Mouse (Mus musculus) hindbrain, postnatal 0 days (tissue): ENCODE data around the gene Col4a1. TPM values are rescaled to one million over a fixed set of nuclear protein-coding genes. Genes with fewer than 3 reads are reported as not detected.

ENCODE experiments used
- ATAC-seq: fragments of 200-750 bp; cut with Nextera tagmentation; 2 replicates; pipeline ENCODE4 v1.8.0; 2017; ENCODE audit warnings: mild to moderate bottlenecking, moderate TSS enrichment, moderate library complexity
- DNase-seq: peaks from one replicate; pipeline ENCODE4 v3.0.0-alpha.2; 2015; ENCODE audit warnings: low spot score
- H3K27ac ChIP-seq: fragments of 300-500 bp; sonication (generic); 2 replicates; pipeline ENCODE4 v1.5.1; 2014; ENCODE audit warnings: mild to moderate bottlenecking
- H3K27me3 ChIP-seq: fragments of 300-500 bp; sonication (generic); 2 replicates; pipeline ENCODE4 v1.6.1; 2014; ENCODE audit warnings: low read length, mixed read lengths; ENCODE audit not compliant: insufficient read depth
- H3K36me3 ChIP-seq: fragments of 300-500 bp; sonication (generic); 2 replicates; pipeline ENCODE4 v1.6.1; 2014; ENCODE audit warnings: low read length, mixed read lengths; ENCODE audit not compliant: insufficient read depth
- H3K4me1 ChIP-seq: fragments of 300-500 bp; sonication (generic); 2 replicates; pipeline ENCODE4 v1.6.1; 2014; ENCODE audit warnings: antibody characterized with exemption, low read length, mixed read lengths; ENCODE audit not compliant: insufficient read depth
- H3K4me2 ChIP-seq: fragments of 300-500 bp; sonication (generic); 2 replicates; pipeline ENCODE4 v1.6.1; 2014; ENCODE audit warnings: low read depth, mild to moderate bottlenecking, low read length, moderate library complexity, mixed read lengths
- H3K4me3 ChIP-seq: fragments of 300-500 bp; sonication (generic); 2 replicates; pipeline ENCODE4 v1.5.1; 2014; ENCODE audit warnings: low read length
- H3K9ac ChIP-seq: fragments of 300-500 bp; sonication (generic); replicated peaks from 2 replicates; pipeline ENCODE4 v1.6.1; 2014; ENCODE audit warnings: mild to moderate bottlenecking, low read length, moderate library complexity, mixed read lengths
- H3K9me3 ChIP-seq: fragments of 300-500 bp; sonication (generic); 2 replicates; pipeline ENCODE4 v1.6.1; 2016; ENCODE audit warnings: low read length, mixed read lengths
- CTCF ChIP-seq: IDR thresholded peaks from 2 replicates; pipeline ENCODE4 v1.5.1; 2016; ENCODE audit warnings: antibody characterized with exemption, control low read depth, low read depth
- whole genome bisulfite sequencing: fragments of 180-500 bp; shearing (Covaris S2); extraction: QIAGEN DNeasy Blood & Tissue Kit; methylation state at CpG from one replicate; pipeline ENCODE4 v1.1.7; 2014; 5-methylcytosine and 5-hydroxymethylcytosine counted together
- polyA plus RNA-seq: library from polyadenylated mRNA; unstranded; fragments of >200 nt; fragmentation: Nextera tagmentation; extraction: Ambion mirVana; gene quantifications from 2 replicates; pipeline ENCODE4 v1.2.1, GENCODE M21; 2015
- total RNA-seq: library from RNA; depleted of rRNA; stranded (reverse); fragments of >200 nt; gene quantifications from 2 replicates; pipeline ENCODE4 v1.2.3, GENCODE M21; 2014

The Col4a1 gene
- total and polyA plus RNA-seq, 2 experiments from 2014 or later = 46.4 to 203 TPM

GRCm38 (mm10) chr8:11305539-11305938 lies 7.1 kb downstream of the Col4a1 start:
- Histone ChIP-seq H3K36me3 (no peaks in the 10 kb centered on the region), H3K27ac (no peak overlapping the region), H3K9ac (no peak overlapping the region), H3K4me1 (0 out of 2 replicates have a peak, but pooled peaks cover 3% of the 10 kb centered on the region), H3K4me3 (no peak overlapping the region), H3K27me3 (peaks cover 9% of the 10 kb centered on the region; the same call in 1 of the 2 replicates), H3K4me2 (no peak overlapping the region), H3K9me3 (no peaks in the 10 kb centered on the region)
- no peak for ATAC-seq
- DNase-seq = no peak
- no peak for TF ChIP-seq CTCF
- 97% methylated on average over 1 of the region's 1 CpGs for WGBS

- H3K9me3 ChIP-seq = no peaks in the 10 kb centered on the region
- ATAC-seq (no peak), DNase-seq (no peak)
- H3K4me3 ChIP-seq = no peak overlapping the region
- H3K4me1 ChIP-seq = 0 out of 2 replicates have a peak, but pooled peaks cover 4% of the 10 kb centered on the region
- 93% methylated on average over 6 of the region's 6 CpGs for WGBS
- H3K36me3 ChIP-seq = no peaks in the 10 kb centered on the region
- H3K27ac ChIP-seq = no peak overlapping the region
- H3K27me3 ChIP-seq = peaks cover 5% of the 10 kb centered on the region; the same call in 1 of the 2 replicates
- no peak overlapping the region for H3K9ac ChIP-seq
- H3K4me2 ChIP-seq = no peak overlapping the region
- TF ChIP-seq CTCF = no peak
Observed at GRCm38 (mm10) chr8:11304027-11304601, 8.5 kb downstream of the Col4a1 start.

GRCm38 (mm10) chr8:11300436-11300835 lies 12.2 kb downstream of the Col4a1 start:
- no peaks in the 10 kb centered on the region for H3K27me3 ChIP-seq
- 0 out of 2 replicates have a peak, but pooled peaks have one; percentile 43 for ATAC-seq
- H3K4me1 ChIP-seq = 0 out of 2 replicates have a peak, but pooled peaks cover 4% of the 10 kb centered on the region
- no peak overlapping the region for H3K9ac ChIP-seq
- H3K4me2 ChIP-seq = no peak overlapping the region
- H3K36me3 ChIP-seq = no peaks in the 10 kb centered on the region
- no peak for DNase-seq
- 68% methylated on average over 8 of the region's 8 CpGs for WGBS
- no peak overlapping the region for H3K27ac ChIP-seq
- TF ChIP-seq CTCF = no peak
- H3K4me3 ChIP-seq = no peak overlapping the region
- no peaks in the 10 kb centered on the region for H3K9me3 ChIP-seq

- H3K9ac ChIP-seq = no peak overlapping the region
- no peak overlapping the region for H3K4me3 ChIP-seq
- no peaks in the 10 kb centered on the region for H3K9me3 ChIP-seq
- no peak overlapping the region for H3K27ac ChIP-seq
- H3K4me1 ChIP-seq = 0 out of 2 replicates have a peak, but pooled peaks cover 4% of the 10 kb centered on the region
- 74% methylated on average over 3 of the region's 3 CpGs for WGBS
- ATAC-seq (no peak), DNase-seq (no peak)
- no peaks in the 10 kb centered on the region for H3K27me3 ChIP-seq
- no peak overlapping the region for H3K4me2 ChIP-seq
- no peaks in the 10 kb centered on the region for H3K36me3 ChIP-seq
- TF ChIP-seq CTCF = no peak
Observed at GRCm38 (mm10) chr8:11299317-11299602, 13.4 kb downstream of the Col4a1 start.

GRCm38 (mm10) chr8:11298531-11299316 lies 13.9 kb downstream of the Col4a1 start:
- Histone ChIP-seq H3K9me3 (no peaks in the 10 kb centered on the region), H3K9ac (no peak overlapping the region), H3K4me3 (no peak overlapping the region), H3K36me3 (no peaks in the 10 kb centered on the region), H3K27ac (no peak overlapping the region), H3K4me1 (0 out of 2 replicates have a peak, but pooled peaks cover 4% of the 10 kb centered on the region), H3K27me3 (no peaks in the 10 kb centered on the region), H3K4me2 (no peak overlapping the region)
- no peak for TF ChIP-seq CTCF
- DNase-seq (no peak), ATAC-seq (no peak)
- 76% methylated on average over 12 of the region's 12 CpGs for WGBS

GRCm38 (mm10) chr8:11297141-11297838 lies 15.3 kb downstream of the Col4a1 start:
- H3K4me2 ChIP-seq = no peak overlapping the region
- TF ChIP-seq CTCF = no peak
- no peaks in the 10 kb centered on the region for H3K27me3 ChIP-seq
- no peak overlapping the region for H3K9ac ChIP-seq
- DNase-seq (no peak), ATAC-seq (no peak)
- H3K4me1 ChIP-seq = 0 out of 2 replicates have a peak, but pooled peaks cover 4% of the 10 kb centered on the region
- 81% methylated on average over 8 of the region's 8 CpGs for WGBS
- no peaks in the 10 kb centered on the region for H3K9me3 ChIP-seq
- H3K4me3 ChIP-seq = no peak overlapping the region
- no peaks in the 10 kb centered on the region for H3K36me3 ChIP-seq
- no peak overlapping the region for H3K27ac ChIP-seq
